Mouse (Mus musculus) limb, embryonic 10.5 days (tissue): ENCODE measurements around the gene Ush2a. TPM values are rescaled to one million over a fixed set of nuclear protein-coding genes. Genes with fewer than 3 reads are reported as not detected.

Experiments used
- DNase-seq: peaks from one replicate; pipeline ENCODE4 v3.0.0-alpha.2; 2017; ENCODE audit warnings: low spot score
- H3K27ac ChIP-seq: fragments of 300-500 bp; sonication (generic); 2 replicates; pipeline ENCODE4 v1.5.1; 2016; ENCODE audit warnings: mild to moderate bottlenecking
- H3K27me3 ChIP-seq: fragments of 300-500 bp; sonication (generic); 2 replicates; pipeline ENCODE4 v1.6.1; 2016; ENCODE audit warnings: low read depth, mild to moderate bottlenecking; ENCODE audit not compliant: poor library complexity, severe bottlenecking
- H3K36me3 ChIP-seq: fragments of 300-500 bp; sonication (generic); 2 replicates; pipeline ENCODE4 v1.6.1; 2016; ENCODE audit warnings: mild to moderate bottlenecking, moderate library complexity
- H3K4me1 ChIP-seq: fragments of 300-500 bp; sonication (generic); 2 replicates; pipeline ENCODE4 v1.6.1; 2016
- H3K4me3 ChIP-seq: fragments of 300-500 bp; sonication (generic); 2 replicates; pipeline ENCODE4 v1.5.1; 2016; ENCODE audit warnings: mild to moderate bottlenecking, moderate library complexity
- H3K9me3 ChIP-seq: fragments of 300-500 bp; sonication (generic); replicated peaks from 2 replicates; pipeline ENCODE4 v1.6.1; 2016; ENCODE audit warnings: mild to moderate bottlenecking
- WGBS: fragments of 180-500 bp; shearing (Covaris S2); methylation state at CpG from one replicate; pipeline ENCODE4 v1.1.7; 2016; 5-methylcytosine and 5-hydroxymethylcytosine counted together
- polyA plus RNA-seq: library from polyadenylated mRNA; unstranded; fragments of >200 nt; fragmentation: Nextera tagmentation; extraction: Ambion mirVana; gene quantifications from 2 replicates; pipeline ENCODE4 v1.2.1, GENCODE M21; 2016

The Ush2a gene
- polyA plus RNA-seq, 1 experiment from 2014 or later = 0.03 TPM

DNA sequence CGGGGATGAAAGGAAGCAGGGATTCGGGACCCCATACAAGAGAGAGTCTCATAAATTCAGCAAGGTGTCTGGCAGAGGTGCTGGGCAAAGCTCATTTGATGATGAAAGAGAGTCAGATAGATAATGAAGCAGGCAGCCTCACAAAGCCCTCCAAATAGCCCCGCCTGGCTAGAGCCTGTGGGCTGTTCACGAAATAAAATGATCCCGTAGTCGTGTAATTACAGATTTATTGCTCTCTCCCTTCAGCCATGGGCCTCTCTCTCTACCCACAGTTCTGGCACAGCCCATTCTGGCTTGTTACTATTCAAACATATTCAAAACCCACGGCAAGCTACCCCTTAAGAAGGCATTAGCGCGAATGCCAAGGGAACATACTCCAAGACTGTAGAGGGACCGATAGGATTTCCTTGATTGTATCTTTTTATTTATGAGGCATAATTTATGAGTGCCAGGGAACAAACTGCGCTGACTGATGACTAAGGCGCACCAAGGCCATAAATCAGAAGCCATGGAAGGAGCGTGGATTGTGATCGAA, 675.5 kb downstream of the Ush2a start:
- H3K9me3 ChIP-seq = no peaks in the 10 kb centered on the region
- H3K27ac ChIP-seq = no peak overlapping the region
- no peaks in the 10 kb centered on the region for H3K27me3 ChIP-seq
- 70% methylated on average over 14 of the region's 14 CpGs for WGBS
- DNase-seq = no peak
- H3K4me3 ChIP-seq = no peak overlapping the region
- H3K4me1 ChIP-seq = peaks cover 7% of the 10 kb centered on the region; the same call in 1 of the 2 replicates
- H3K36me3 ChIP-seq = no peaks in the 10 kb centered on the region

- Histone ChIP-seq H3K36me3 (no peaks in the 10 kb centered on the region), H3K27ac (peak overlapping the region; percentile 36; the same call in 1 of the 2 replicates), H3K27me3 (no peaks in the 10 kb centered on the region), H3K9me3 (no peaks in the 10 kb centered on the region), H3K4me1 (peaks cover 12% of the 10 kb centered on the region), H3K4me3 (no peak overlapping the region)
- DNase-seq = no peak
- WGBS = 18% methylated on average over 8 of the region's 8 CpGs
These were observed 683.5 kb downstream of the Ush2a start for GRCm38 (mm10) chr1:188945326-188945725.

- Histone ChIP-seq H3K4me3 (no peak overlapping the region), H3K4me1 (peaks cover 12% of the 10 kb centered on the region), H3K36me3 (no peaks in the 10 kb centered on the region), H3K27ac (no peak overlapping the region), H3K9me3 (no peaks in the 10 kb centered on the region), H3K27me3 (no peaks in the 10 kb centered on the region)
- 90% methylated on average over 11 of the region's 11 CpGs for WGBS
- no peak for DNase-seq
These were observed 685.0 kb downstream of the Ush2a start for GRCm38 (mm10) chr1:188946849-188947248.

- H3K4me1 ChIP-seq = peaks cover 12% of the 10 kb centered on the region
- DNase-seq = no peak
- WGBS = 66% methylated on average over 5 of the region's 5 CpGs
- no peak overlapping the region for H3K4me3 ChIP-seq
- H3K27me3 ChIP-seq = no peaks in the 10 kb centered on the region
- no peaks in the 10 kb centered on the region for H3K9me3 ChIP-seq
- H3K36me3 ChIP-seq = no peaks in the 10 kb centered on the region
- no peak overlapping the region for H3K27ac ChIP-seq
These were observed 686.0 kb downstream of the Ush2a start for GRCm38 (mm10) chr1:188947794-188948193.

DNA sequence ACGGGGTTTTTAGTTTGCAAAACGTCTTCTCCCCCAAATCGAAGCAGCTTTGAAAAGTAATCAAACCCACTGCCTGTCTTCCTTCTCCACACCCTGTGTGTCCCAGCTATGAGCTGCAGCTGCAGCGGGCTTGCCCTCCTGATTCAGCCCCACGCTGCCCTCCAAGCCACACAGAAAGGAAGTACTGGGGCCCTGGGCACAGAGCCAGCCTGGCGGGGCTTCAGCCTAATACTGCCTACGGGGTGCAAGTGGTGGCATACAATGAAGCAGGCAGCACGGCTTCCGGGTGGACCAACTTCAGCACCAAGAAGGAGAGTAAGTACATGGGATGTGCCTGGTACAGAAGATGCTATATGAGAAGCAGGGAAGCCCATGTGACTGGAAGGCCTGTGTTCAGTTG, 686.5 kb downstream of the Ush2a start:
- no peak overlapping the region for H3K4me3 ChIP-seq
- H3K36me3 ChIP-seq = no peaks in the 10 kb centered on the region
- no peaks in the 10 kb centered on the region for H3K9me3 ChIP-seq
- WGBS = 87% methylated on average over 9 of the region's 9 CpGs
- no peaks in the 10 kb centered on the region for H3K27me3 ChIP-seq
- peaks cover 12% of the 10 kb centered on the region for H3K4me1 ChIP-seq
- DNase-seq = no peak
- no peak overlapping the region for H3K27ac ChIP-seq

DNA sequence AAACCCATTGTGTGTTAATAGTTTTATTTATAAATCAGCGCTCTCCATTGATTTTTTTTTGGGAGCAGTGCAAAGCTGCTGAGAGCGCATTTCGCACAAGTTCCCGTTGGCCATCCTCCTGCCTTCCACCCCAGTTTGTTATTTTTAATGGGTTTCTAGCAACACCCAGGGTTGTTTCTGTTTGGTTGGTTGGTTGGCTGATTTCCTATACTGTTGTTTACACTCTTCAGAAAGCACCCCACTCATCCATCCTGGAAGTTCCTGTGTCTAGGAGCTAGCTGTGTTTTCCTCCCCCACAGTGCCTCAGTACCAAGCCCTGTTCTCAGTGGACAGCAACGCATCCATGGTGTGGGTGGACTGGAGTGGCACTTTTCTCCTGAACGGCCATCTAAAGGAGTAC, 689.3 kb downstream of the Ush2a start:
- H3K4me1 ChIP-seq = 0 out of 2 replicates have a peak, but pooled peaks cover 2% of the 10 kb centered on the region
- WGBS = 95% methylated on average over 6 of the region's 6 CpGs
- H3K27me3 ChIP-seq = no peaks in the 10 kb centered on the region
- no peak overlapping the region for H3K4me3 ChIP-seq
- DNase-seq = no peak
- H3K27ac ChIP-seq = no peak overlapping the region
- no peaks in the 10 kb centered on the region for H3K9me3 ChIP-seq
- H3K36me3 ChIP-seq = no peaks in the 10 kb centered on the region

- Histone ChIP-seq H3K27me3 (no peaks in the 10 kb centered on the region), H3K4me1 (0 out of 2 replicates have a peak, but pooled peaks cover 2% of the 10 kb centered on the region), H3K36me3 (no peaks in the 10 kb centered on the region), H3K9me3 (no peaks in the 10 kb centered on the region), H3K27ac (no peak overlapping the region), H3K4me3 (no peak overlapping the region)
- no peak for DNase-seq
- WGBS = 92% methylated on average over 4 of the region's 4 CpGs
These were observed 690.7 kb downstream of the Ush2a start for GRCm38 (mm10) chr1:188952501-188952900.

GRCm38 (mm10) chr1:188973078-188973477, 711.3 kb downstream of the Ush2a start:
- no peak for DNase-seq
- H3K36me3 ChIP-seq = peaks cover 98% of the 10 kb centered on the region
- H3K27me3 ChIP-seq = no peaks in the 10 kb centered on the region
- no peak overlapping the region for H3K4me3 ChIP-seq
- H3K9me3 ChIP-seq = no peaks in the 10 kb centered on the region
- whole genome bisulfite sequencing = 94% methylated on average over 6 of the region's 6 CpGs
- no peak overlapping the region for H3K27ac ChIP-seq
- no peaks in the 10 kb centered on the region for H3K4me1 ChIP-seq

DNA sequence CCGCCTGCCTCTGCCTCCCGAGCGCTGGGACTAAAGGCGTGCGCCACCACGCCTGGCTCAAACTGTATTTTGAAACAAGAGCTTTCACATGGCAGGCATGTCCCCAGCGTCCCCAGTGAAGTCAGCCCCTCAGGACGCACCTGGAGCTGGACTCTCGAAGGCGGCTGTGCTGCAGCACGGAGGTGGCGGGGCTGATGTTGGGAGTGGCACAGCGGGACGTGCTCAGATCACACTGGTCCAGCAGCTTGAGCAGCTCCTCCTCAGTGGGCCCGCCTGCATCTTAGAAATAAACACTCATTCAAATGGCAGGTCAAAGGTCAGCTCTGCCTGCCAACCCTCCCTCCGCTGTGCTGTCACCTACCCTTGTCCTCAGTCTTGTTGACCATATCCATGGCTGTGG, 712.1 kb downstream of the Ush2a start:
- Histone ChIP-seq H3K9me3 (no peaks in the 10 kb centered on the region), H3K27me3 (no peaks in the 10 kb centered on the region), H3K27ac (no peak overlapping the region), H3K36me3 (peaks cover 98% of the 10 kb centered on the region), H3K4me1 (no peaks in the 10 kb centered on the region), H3K4me3 (no peak overlapping the region)
- DNase-seq = no peak
- 93% methylated on average over 16 of the region's 16 CpGs for WGBS

GRCm38 (mm10) chr1:188980050-188980449, 718.2 kb downstream of the Ush2a start:
- WGBS = 27% methylated on average over 3 of the region's 3 CpGs
- DNase-seq = peak; percentile 78
- no peak overlapping the region for H3K4me3 ChIP-seq
- no peak overlapping the region for H3K27ac ChIP-seq
- peaks cover 96% of the 10 kb centered on the region for H3K36me3 ChIP-seq
- no peaks in the 10 kb centered on the region for H3K27me3 ChIP-seq
- H3K9me3 ChIP-seq = no peaks in the 10 kb centered on the region
- H3K4me1 ChIP-seq = no peaks in the 10 kb centered on the region

GRCm38 (mm10) chr1:188993218-188993617, 731.4 kb downstream of the Ush2a start:
- H3K27ac ChIP-seq = no peak overlapping the region
- H3K36me3 ChIP-seq = peaks cover 91% of the 10 kb centered on the region
- no peak overlapping the region for H3K4me3 ChIP-seq
- WGBS = 56% methylated on average over 4 of the region's 4 CpGs
- DNase-seq = no peak
- no peaks in the 10 kb centered on the region for H3K27me3 ChIP-seq
- H3K9me3 ChIP-seq = no peaks in the 10 kb centered on the region
- H3K4me1 ChIP-seq = no peaks in the 10 kb centered on the region

DNA sequence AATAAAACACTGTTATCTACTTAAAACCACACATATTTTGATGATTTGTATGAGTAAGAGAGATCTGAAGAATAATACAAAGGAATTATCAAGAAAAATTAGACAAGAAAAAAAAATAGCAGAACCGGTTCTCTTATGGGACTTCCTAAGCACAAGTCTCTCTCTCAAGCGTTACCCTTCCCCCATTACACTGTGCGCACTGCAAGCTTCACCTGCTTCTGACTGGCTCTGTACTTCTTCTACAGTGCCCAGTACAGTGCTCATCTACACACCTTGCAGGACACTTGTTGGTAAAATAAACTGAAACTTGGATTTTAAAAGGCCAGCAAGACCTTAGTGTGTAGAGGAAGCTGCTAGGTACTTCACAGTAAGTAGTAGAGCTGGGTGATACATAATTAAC, 736.1 kb downstream of the Ush2a start:
- no peaks in the 10 kb centered on the region for H3K27me3 ChIP-seq
- H3K27ac ChIP-seq = no peak overlapping the region
- no peaks in the 10 kb centered on the region for H3K4me1 ChIP-seq
- DNase-seq = no peak
- H3K36me3 ChIP-seq = peaks cover 88% of the 10 kb centered on the region
- H3K4me3 ChIP-seq = no peak overlapping the region
- WGBS = 97% methylated on average over 3 of the region's 3 CpGs
- no peaks in the 10 kb centered on the region for H3K9me3 ChIP-seq

GRCm38 (mm10) chr1:188999981-189000380, 738.2 kb downstream of the Ush2a start:
- H3K36me3 ChIP-seq = peaks cover 78% of the 10 kb centered on the region
- no peak overlapping the region for H3K4me3 ChIP-seq
- H3K27ac ChIP-seq = no peak overlapping the region
- no peaks in the 10 kb centered on the region for H3K27me3 ChIP-seq
- WGBS = 91% methylated on average over 10 of the region's 10 CpGs
- no peaks in the 10 kb centered on the region for H3K9me3 ChIP-seq
- DNase-seq = no peak
- H3K4me1 ChIP-seq = 0 out of 2 replicates have a peak, but pooled peaks cover 2% of the 10 kb centered on the region

GRCm38 (mm10) chr1:189001815-189002214, 740.0 kb downstream of the Ush2a start:
- H3K27ac ChIP-seq = no peak overlapping the region

More at GRCm38 (mm10) chr1:189001815-189002214, 740.0 kb downstream of the Ush2a start:
- WGBS = 89% methylated on average over 12 of the region's 12 CpGs
- Histone ChIP-seq H3K9me3 (no peaks in the 10 kb centered on the region), H3K36me3 (peaks cover 66% of the 10 kb centered on the region), H3K27me3 (no peaks in the 10 kb centered on the region), H3K4me1 (peaks cover 13% of the 10 kb centered on the region), H3K4me3 (no peak overlapping the region)
- DNase-seq = no peak
